Mouse (Mus musculus) induced T-regulatory cell, adult 2 months (primary cell): ENCODE data around the gene Arhgap10.

Source experiments
- DNase-seq: peaks from one replicate; pipeline ENCODE4 v3.0.0-alpha.2; 2012; ENCODE audit warnings: low read depth

Gene Arhgap10

GRCm38 (mm10) chr8:77517301-77518200 is at the start of gene Arhgap10:
Gene Arhgap10, minus strand, starts transcription at chr8:77517953.
- peak; percentile 91 for DNase-seq

DNA sequence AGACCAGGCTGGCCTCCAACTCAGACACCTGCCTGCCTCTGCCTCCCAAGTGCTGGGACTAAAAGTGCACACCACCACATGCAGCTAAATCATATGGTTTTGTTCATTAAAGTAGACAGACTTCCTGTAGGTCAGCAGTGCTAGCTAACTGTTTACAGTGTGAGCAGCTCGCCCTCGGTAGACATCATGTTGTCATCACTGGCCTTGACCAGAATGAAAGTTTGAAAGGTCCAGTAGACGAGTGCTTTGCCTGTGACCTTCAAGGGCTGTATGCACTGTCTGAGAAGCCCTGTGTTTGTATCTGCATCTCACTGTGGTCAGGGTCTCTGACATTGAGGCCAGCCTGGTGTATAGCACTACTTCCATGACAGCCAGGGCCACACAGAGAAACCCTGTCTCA is 43.7 kb upstream of the Arhgap10 start:
- no peak for DNase-seq

DNA sequence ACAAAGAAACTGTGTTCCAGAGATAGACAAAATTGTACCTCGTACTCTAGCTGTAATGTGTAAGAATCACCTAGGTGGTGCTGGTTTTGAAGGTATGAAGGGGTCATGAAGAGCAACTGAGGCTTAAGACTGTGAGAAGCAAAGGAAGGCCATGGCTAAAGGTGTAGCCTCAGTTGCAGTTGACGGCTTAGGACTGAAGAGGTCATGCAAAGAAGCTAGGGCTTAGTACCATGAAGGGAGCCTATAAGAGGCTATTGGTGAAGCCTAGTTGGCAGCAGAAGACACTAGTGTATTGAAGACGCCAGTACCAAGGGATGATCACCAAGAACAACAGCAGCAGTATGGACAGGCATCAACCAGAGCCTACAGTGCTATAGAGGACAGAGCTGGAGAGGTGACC is 34.7 kb upstream of the Arhgap10 start:
- no peak for DNase-seq

DNA sequence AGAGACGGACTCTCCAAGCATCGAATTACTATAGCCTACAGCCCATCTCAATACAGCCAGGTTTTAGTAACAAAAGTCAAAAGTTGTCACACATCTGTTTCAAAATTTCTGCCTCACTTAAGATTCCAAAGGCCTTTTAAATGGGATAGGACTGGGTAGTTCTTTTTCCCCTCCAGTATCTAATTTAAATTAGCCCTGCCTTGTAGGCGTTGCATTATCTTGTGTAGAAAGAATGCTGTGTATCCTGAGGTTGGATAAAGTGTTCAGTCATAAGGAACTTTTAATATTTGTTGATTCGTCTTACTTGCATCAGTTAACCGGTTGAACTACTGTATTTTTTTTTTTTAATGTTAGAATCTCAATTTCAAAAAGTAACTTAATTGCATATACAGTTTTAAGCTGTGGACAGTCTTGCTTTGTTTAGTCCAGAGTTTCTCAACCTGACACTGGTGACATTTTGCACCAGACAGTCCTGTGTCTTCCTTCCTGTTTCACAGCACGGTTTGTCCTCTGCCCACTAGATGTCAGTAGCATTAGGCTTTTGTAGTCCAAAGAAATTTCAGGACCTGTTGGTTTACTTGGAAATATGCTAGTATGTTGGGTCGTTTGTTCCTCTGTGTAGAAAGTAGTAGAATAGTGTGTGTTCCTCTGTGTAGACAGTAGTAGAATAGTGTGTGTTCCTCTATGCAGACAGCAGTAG is 32.3 kb upstream of the Arhgap10 start:
- DNase-seq, result peak; percentile 76

DNA sequence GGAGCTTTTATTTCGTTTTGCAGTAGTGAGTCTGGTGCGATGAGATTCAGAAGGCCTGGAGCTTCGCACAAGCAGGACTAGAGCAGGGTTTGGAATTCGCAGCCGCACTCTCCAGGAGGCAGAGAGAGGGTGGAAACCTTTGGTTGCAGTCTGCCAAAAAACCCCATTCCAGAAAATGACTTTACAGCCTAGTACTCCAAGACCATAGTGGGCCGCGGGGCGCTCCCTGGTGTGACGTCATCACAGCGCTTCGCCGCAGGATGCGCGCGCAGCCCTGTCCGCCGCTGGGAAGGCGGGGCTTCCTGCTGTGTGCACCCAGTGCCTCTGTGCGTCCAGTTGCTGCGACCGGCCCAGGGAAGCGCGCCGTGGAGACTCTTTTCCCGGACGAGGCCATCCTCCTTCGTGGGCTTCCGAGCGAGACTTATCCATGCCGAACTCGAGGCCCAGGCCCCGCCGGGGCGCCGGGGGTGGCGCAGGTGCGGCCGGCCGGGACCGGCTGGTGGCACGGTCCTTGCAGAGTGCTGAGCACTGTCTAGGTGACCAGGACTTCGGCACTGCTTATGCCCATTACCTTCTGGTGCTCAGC is 31.5 kb upstream of the Arhgap10 start, which contains the start of gene Prmt9:
Gene Prmt9 (plus strand): TSS at position 277 of the 586 bp plus-strand sequence.
- peak; percentile 94 for DNase-seq

GRCm38 (mm10) chr8:77545616-77546015 is 27.9 kb upstream of the Arhgap10 start:
- no peak for DNase-seq

- DNase-seq, result no peak
Measured at GRCm38 (mm10) chr8:77544428-77544827, 26.7 kb upstream of the Arhgap10 start.

GRCm38 (mm10) chr8:77543152-77543777 is 25.5 kb upstream of the Arhgap10 start:
- peak; percentile 42 for DNase-seq

DNA sequence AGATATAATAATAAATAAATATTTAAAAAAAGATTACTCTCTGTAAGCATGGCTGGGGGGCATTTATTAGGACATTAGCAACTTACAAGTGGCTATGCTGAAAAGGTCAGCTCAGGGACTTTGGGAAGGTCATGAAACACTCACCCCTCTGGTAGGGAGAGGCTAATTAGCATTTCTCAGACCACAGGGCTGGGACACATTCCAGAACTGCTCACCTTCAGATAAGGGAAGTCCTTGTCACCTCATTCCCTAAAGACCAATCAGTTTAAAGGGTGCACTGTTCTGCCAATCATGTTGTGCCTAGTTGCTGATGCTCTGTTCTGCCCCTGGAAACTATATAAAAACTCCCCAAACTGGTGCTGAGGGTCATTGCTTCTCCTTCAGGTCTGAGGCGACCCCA is 20.5 kb upstream of the Arhgap10 start:
- no peak for DNase-seq

DNA sequence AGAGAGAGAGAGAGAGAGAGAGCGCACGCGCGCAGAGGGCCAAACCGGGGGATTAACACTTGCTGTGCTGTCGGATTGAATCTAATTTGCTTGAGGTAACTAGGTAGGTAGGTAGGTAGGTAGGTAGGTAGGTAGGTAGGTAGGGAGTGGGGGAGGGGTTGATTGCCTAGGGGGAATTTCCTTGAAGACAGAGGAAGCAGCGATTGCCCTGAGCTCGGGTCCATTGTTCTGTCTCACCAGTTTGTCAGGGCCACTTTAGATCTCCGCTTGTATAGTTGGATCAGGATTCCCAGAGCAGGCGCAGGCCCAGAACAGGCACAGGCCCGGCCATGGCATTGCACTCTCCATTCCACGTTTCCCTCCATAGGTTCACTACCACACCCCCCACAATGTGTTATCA is 19.1 kb upstream of the Arhgap10 start:
- DNase-seq, result no peak

- peak; percentile 71 for DNase-seq
Measured at GRCm38 (mm10) chr8:77535026-77535595, 17.4 kb upstream of the Arhgap10 start.

GRCm38 (mm10) chr8:77534358-77534992 is 16.7 kb upstream of the Arhgap10 start:
- DNase-seq, result peak; percentile 56

- no peak for DNase-seq
Measured at GRCm38 (mm10) chr8:77526130-77526529, 8.4 kb upstream of the Arhgap10 start.

GRCm38 (mm10) chr8:77524906-77525305 is 7.2 kb upstream of the Arhgap10 start:
- peak; percentile 35 for DNase-seq

DNA sequence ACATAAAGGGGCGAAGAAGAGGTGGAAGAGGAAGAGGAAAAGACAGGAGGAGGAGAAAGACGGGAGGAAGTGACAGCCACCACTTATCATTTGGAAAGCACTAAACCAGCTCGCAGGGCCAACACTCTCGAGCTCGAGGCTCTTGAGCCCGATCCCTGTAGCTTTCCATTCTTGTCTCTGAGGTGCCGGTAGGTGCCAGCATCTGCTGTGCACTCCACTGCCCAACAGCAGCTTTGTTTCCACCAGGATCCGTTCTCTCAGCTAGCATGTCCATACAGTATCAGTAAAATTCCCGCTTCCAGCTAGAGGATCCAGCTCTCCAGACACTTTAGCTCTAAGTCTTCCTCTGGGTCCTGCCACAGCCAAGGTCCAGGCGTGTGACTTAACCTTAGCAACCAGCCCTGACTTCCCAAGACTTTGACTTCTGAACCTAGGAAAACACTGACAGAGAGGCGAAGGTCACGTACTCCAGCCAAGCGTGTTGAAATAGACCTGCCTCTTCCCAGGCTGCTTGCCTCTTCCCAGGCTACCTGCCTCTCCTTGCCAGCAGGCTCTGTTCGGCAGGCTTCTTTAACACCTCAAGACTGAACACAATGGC is 6.4 kb upstream of the Arhgap10 start:
- no peak for DNase-seq

DNA sequence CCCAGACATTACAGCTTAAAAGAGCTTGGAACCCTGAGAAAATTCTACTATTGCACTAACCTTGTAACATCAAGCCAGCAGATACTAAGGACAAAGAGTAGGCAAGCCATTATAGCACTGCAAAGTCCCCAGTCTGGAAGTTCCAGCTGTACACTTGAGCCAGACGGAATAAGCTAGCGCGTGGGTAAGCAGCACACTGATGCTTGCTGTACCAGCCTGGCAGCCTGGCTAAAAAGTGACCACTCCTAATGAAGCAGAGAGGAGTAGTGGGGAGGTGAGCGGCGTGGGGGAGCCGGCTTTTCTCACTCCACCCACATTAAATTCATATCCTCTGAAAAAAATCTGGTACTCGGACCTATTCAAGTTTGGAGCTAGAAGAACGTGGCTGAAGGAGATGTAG is 5.2 kb upstream of the Arhgap10 start:
- DNase-seq, result no peak

- no peak for DNase-seq
Measured at GRCm38 (mm10) chr8:77521028-77521785, 3.5 kb upstream of the Arhgap10 start.

GRCm38 (mm10) chr8:77520601-77521000 is 2.8 kb upstream of the Arhgap10 start:
- DNase-seq, result no peak

DNA sequence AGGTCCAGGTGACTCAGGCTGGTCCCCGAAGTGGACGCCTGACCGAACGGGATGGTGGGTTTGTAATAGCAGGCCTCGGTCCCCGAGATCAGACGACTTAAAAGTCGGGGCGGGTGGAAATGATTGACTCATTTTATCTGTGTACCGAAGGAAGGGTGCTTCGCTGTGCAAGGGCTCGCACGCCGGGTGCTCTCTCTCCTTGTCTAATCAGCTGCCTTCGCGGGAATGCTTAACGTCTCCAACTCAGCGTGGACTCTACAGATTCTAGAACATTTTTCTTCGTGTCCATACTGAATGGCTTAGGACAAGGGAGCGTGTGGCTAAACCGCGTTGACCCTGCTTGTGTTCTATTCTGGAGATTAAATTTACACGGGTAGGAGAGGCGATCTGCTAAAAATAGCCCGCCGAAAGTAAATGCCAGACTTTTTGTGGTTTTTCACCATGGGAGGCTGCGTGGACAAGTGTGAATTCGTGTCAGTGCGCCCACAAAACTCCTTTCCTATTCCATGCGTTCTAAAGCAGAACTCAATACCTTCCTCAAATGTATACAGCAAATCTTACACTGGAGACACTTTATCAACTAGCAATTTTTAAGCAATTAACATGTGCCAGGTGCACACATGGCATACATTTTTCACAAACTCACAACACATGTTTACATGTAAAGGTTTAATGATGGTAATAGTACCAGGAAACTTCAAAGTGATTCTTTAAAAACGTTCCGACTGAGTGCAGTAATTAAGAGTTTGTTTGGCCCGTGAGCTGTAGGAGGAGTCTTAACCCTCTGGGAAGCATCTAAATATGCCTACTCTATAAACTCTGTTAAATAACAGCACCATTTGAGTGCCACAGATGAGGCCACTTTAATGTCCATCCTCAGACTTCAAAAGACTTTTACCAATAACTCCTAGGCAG is 705 bp upstream of the Arhgap10 start:
- DNase-seq, result no peak
